Mouse (Mus musculus) inflammation-experienced regulatory T-cells, adult 16 weeks (primary cell): ENCODE data around the gene Prkag3. TPM values are rescaled to one million over a fixed set of nuclear protein-coding genes. Genes with fewer than 3 reads are reported as not detected.

Experiments used
- polyA plus RNA-seq: library from polyadenylated mRNA; unstranded; fragments of 100-300 nt; shearing (Covaris generic); gene quantifications from one replicate; pipeline ENCODE4 v1.2.1, GENCODE M21; 2017

Prkag3 gene
- not detected for polyA plus RNA-seq

DNA sequence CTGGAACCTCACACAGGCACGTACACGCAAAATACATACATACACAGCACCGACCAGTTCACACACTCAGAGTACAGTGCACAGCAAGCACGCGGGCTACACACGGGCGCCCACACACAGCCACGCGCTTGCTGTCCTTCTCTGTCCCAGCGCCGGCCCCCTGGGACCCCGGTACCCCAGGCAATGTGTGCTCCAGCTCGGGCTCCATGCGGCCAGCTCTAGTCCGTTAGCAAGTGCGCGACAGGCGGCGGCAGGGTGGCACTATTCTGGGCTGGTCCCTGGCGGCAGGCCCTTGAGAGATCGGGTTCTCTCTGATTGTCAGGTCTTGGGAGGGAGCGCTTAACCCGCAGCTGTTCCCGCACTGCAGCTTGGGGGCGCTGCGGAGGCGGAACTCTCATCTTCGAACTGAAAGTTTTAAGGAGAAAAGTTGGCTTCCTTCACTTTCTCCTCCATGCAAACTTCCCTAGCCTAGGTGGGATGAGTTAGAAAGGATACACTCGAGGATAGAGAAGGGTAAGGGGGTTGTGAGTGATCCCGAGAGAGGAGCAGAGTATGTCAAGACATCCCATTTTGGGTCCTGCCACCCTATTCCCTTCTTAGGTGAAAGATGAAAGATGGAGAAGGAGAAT lies at the start of gene Prkag3:
Gene Prkag3, minus strand, starts transcription at position 579 of the 629 bp plus-strand sequence.

DNA sequence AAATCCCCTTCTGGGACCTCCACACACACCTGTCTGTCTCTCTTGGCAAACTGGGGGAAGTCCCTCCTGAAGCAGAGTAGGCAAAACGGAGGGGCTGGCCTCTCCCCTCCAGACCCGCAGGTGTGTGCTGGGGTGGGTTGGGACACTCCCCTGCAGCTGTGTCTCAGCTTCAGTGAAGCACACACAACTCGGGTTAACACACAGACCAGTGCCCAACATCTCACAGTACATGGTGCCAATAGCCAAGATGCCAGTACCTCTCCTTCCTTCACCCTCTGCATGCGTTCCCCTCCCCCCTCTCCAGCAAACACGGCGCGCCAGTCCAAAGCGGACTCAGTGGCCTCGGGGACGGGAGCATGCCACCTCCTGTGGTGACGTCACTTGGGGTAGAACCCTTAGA lies 42.2 kb upstream of the Prkag3 start, which contains the start of gene Wnt10a:
Gene Wnt10a, plus strand, starts transcription at position 268 of the 400 bp plus-strand sequence.

DNA sequence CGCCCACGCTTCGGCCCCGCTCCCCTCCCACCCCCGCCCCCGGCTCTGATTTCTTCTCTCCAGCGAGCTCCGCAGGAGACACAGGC lies 22.7 kb upstream of the Prkag3 start, which contains the start of gene Wnt6:
Gene Wnt6, plus strand, starts transcription at position 48 of the 86 bp plus-strand sequence.

GRCm38 (mm10) chr1:74713099-74713858 lies 35.7 kb downstream of the Prkag3 start, which contains the start of gene Cyp27a1:
Gene Cyp27a1 (plus strand): TSS chr1:74713574.

Other genes with a start within 250 kb of the Prkag3 start
- gene Cnot9, start 243.2 kb downstream of the Prkag3 start, polyA plus RNA-seq = 38.5 TPM
- gene Plcd4, start 206.3 kb downstream of the Prkag3 start, polyA plus RNA-seq = 0.98 TPM
- 22.0 TPM for gene Usp37, start 204.9 kb downstream of the Prkag3 start, polyA plus RNA-seq
- gene Zfp142, start 161.0 kb downstream of the Prkag3 start, polyA plus RNA-seq = 17.5 TPM
- 14.3 TPM for gene Bcs1l, start 160.9 kb downstream of the Prkag3 start, polyA plus RNA-seq
- gene Rnf25, start 147.8 kb downstream of the Prkag3 start, polyA plus RNA-seq = 33.1 TPM
- 0.18 TPM for gene Stk36, start 147.8 kb downstream of the Prkag3 start, polyA plus RNA-seq
- gene Ttll4, start 87.5 kb downstream of the Prkag3 start, polyA plus RNA-seq = 48.4 TPM
- gene Cyp27a1, start 35.6 kb downstream of the Prkag3 start, polyA plus RNA-seq = 0.51 TPM
- gene Wnt6, start 22.7 kb upstream of the Prkag3 start, polyA plus RNA-seq = not detected
- 0.43 TPM for gene Wnt10a, start 42.3 kb upstream of the Prkag3 start, polyA plus RNA-seq
- not detected for gene Cdk5r2, start 105.7 kb upstream of the Prkag3 start, polyA plus RNA-seq
- gene Fev, start 136.2 kb upstream of the Prkag3 start, polyA plus RNA-seq = not detected
- not detected for gene Cryba2, start 143.9 kb upstream of the Prkag3 start, polyA plus RNA-seq
- not detected for gene Cfap65, start 186.4 kb upstream of the Prkag3 start, polyA plus RNA-seq
- gene Ihh, start 202.5 kb upstream of the Prkag3 start, polyA plus RNA-seq = 0.20 TPM